Mouse (Mus musculus): ENCODE results near the gene St8sia1. TPM values are rescaled to one million over a fixed set of nuclear protein-coding genes. Genes with fewer than 3 reads are reported as not detected.

Gene St8sia1
- total RNA-seq, 1 experiment from 2014 or later = 0.50 TPM

GRCm38 (mm10) chr6:142844061-142844460 lies 120.2 kb downstream of the St8sia1 start:
- ATAC-seq (replicated peaks; ENCODE audit: low read depth, poor library complexity, severe bottlenecking) = no peak

DNA sequence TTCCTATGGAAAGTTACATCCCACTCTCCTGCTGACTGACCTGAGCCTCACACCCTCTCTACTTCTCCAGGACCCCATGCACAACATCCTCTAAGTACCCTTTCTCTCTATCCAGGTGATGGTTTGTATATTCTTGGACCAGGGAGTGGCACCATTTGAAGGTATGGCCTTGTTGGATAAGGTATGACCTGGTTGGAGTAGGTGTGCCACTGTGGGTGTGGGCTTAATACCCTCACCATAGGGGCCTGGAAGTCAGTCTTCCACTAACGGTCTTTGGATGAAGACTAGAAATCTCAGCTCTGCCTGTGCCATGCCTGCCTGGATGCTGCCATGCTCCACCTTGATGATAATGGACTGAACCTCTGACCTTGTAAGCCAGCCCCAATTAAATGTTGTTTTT lies 125.8 kb downstream of the St8sia1 start:
- no peak for ATAC-seq (replicated peaks; ENCODE audit: low read depth, poor library complexity, severe bottlenecking)

GRCm38 (mm10) chr6:142837326-142837725 lies 126.9 kb downstream of the St8sia1 start:
- ATAC-seq (replicated peaks; ENCODE audit: low read depth, poor library complexity, severe bottlenecking) = no peak

DNA sequence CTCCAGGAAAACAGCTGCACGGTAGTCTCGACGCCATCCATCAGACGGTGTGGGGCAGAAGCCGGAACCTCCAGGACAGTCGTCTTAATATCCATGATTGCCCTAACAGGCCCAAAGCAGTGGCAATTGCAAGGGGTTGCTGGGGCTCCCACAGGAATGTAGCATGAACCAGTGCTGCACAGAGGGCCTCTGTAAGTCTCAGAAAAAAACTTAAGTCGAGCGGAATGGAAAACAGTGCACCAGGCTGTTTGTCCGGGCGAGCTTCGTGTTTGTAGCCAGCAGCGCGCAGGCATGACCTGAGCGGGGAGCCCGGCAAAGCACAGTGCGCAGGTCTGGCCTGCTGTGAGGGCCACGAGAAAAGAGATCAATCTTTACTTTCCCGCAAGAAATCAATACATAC lies 128.5 kb downstream of the St8sia1 start:
- ATAC-seq (replicated peaks; ENCODE audit: low read depth, poor library complexity, severe bottlenecking) = no peak

DNA sequence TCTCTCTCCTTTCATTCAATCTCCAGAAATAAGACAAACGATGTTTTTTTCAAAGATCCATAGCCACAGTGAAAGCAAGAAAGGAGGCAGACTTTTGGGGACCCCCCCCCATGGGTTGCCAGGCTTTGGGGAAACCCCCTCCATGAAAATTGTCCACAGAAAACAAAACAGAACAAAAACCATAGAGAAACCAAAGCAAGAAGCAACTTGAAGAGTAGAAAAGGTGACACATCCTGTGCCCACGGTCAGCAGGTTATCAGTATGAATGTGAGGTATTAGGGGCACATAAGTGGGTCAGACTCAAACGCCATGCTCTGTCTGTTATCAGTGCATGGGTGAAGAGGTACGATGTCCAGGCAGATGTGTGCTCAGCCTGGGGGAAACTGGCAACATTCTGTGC lies 129.3 kb downstream of the St8sia1 start:
- ATAC-seq (replicated peaks; ENCODE audit: low read depth, poor library complexity, severe bottlenecking) = no peak

GRCm38 (mm10) chr6:142831706-142832105 lies 132.5 kb downstream of the St8sia1 start:
- peak; percentile 64 for ATAC-seq (replicated peaks; ENCODE audit: low read depth, poor library complexity, severe bottlenecking)

DNA sequence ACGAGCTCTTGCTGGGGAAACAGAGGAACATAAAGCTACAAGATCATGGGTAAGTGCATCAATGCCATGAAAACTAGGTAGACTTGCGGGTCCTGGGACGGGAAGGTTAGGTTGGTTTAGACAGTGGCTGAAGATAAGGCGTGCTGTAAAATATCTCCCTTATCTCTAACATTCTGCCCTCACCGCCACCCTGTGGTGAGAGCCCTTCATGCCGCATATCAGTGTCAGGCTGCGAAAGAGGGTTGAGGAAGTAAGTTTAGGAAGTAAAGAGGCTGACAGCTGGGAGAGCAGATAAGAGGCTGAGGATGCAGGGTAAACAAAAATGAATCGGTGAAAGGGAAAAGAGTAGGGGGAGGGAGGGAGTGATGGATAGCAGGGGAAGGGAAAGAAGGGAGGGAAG lies 133.0 kb downstream of the St8sia1 start:
- peak; percentile 95 for ATAC-seq (replicated peaks; ENCODE audit: low read depth, poor library complexity, severe bottlenecking)

GRCm38 (mm10) chr6:142830221-142830620 lies 134.0 kb downstream of the St8sia1 start:
- ATAC-seq (replicated peaks; ENCODE audit: low read depth, poor library complexity, severe bottlenecking) = no peak

DNA sequence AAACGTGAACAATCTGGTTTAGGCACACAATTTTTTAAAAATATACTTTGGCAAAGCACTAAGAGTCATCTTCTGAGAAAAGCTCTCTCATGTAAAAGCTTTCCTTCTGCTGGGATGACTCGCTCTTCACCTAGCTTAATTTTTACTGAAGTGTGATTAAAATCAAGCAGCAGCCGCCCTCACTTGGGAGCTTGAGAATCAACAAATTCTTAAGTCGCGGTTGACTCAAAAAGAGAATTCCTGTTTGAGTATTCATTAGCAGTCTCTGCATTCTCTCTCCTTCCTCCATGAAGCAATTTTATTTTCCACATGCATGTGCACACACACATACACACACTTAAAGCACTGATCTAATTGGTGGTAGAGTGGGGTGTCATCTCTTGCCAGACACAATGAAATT lies 138.8 kb downstream of the St8sia1 start:
- no peak for ATAC-seq (replicated peaks; ENCODE audit: low read depth, poor library complexity, severe bottlenecking)

DNA sequence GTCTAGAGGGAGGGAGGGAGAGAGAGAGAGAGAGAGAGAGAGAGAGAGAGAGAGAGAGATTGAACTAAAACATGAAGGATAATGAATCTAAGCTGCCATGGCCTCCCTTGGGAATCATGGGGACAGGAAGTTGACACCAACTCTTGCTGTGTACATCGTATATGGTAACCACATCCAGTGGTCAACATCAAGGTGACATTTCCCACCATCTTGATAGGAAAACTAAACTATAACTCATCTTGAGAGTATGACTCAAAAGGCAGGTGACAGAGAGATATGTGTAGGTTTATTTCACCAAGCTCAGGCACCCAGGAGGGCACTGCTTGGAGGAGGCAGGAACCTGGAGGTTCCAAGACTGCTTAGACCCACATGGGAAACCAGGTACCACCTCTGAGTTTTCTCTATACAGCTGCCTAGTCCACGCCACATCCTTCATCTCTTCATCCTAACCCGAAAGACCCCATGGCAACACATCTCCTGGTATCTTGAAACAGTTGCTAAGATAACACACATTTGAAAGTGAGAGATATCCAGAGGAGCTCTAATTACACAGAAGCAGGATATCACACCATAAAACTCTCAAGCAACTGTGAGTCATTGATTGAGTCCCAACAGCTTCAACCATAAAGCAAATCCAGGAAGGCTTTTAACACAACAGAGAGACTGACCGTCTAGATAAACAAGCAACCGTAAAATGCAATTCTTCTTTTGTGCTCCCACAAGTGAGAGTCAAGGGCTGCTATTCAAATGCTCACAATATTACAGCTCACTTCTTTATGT lies 141.1 kb downstream of the St8sia1 start:
- ATAC-seq (replicated peaks; ENCODE audit: low read depth, poor library complexity, severe bottlenecking) = no peak

DNA sequence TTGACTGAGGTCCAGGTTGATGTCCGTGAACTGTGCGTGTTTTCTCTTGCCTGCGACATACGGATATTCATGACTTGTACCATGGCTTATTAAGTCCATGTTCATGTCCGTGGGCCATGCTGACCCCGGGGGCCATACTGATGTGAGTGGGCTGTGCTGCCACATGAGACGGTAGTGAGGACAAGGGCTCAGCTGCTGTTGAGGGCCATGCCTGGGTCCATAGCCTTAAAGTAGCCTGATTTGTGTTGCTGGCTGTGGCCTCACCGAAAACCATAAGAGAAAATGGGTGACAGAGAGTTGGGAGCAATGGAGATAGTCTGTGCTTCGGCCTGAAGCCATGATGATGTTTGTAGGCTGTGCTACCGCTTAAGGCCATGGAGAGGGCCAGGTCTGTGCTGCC lies 145.9 kb downstream of the St8sia1 start:
- no peak for ATAC-seq (replicated peaks; ENCODE audit: low read depth, poor library complexity, severe bottlenecking)

GRCm38 (mm10) chr6:142815513-142815912 lies 148.7 kb downstream of the St8sia1 start:
- no peak for ATAC-seq (replicated peaks; ENCODE audit: low read depth, poor library complexity, severe bottlenecking)

DNA sequence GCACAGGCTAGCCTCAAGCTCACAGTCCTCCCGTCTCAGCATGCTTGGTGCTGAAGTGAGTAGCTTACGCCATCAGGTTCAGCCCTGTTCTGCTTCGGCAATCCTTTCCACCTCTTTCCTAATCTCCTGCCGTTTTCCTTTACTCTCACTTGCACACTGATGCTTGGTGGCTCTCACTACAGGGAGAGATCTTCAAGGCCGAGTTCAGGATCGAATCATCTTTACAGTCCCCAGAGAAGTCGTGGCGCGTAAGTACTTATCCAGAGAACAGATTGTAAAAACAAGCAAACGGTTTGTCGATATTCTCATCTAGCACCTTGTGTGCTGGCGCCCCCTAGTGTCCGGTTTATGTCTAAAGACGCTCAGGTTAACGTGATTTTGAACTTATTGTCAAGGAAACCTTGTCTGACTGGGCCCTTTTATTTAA lies 149.7 kb downstream of the St8sia1 start:
- ATAC-seq (replicated peaks; ENCODE audit: low read depth, poor library complexity, severe bottlenecking) = peak; percentile 77

DNA sequence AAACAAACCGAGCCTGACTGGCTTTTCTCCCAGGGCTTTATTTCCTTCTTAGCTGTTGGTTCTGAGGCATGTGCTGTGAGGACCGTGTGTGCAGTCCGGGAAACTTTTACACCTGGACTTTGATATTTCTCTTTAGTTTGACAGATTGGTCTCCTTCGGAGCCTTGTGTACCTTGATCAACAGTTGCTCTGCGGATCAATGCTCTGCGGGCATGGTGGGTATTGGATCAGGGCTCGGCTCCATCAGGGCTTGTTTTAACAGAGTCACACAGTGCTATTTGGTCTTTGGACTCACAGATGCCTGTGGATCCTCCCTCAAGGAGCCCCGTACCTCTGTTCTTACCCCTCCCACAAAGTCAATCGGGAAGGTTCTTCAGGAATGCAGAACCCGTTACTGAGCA lies 150.2 kb downstream of the St8sia1 start:
- ATAC-seq (replicated peaks; ENCODE audit: low read depth, poor library complexity, severe bottlenecking) = no peak

GRCm38 (mm10) chr6:142812969-142813368 lies 151.3 kb downstream of the St8sia1 start:
- ATAC-seq (replicated peaks; ENCODE audit: low read depth, poor library complexity, severe bottlenecking) = no peak

GRCm38 (mm10) chr6:142810239-142810638 lies 154.0 kb downstream of the St8sia1 start:
- peak; percentile 58 for ATAC-seq (replicated peaks; ENCODE audit: low read depth, poor library complexity, severe bottlenecking)

DNA sequence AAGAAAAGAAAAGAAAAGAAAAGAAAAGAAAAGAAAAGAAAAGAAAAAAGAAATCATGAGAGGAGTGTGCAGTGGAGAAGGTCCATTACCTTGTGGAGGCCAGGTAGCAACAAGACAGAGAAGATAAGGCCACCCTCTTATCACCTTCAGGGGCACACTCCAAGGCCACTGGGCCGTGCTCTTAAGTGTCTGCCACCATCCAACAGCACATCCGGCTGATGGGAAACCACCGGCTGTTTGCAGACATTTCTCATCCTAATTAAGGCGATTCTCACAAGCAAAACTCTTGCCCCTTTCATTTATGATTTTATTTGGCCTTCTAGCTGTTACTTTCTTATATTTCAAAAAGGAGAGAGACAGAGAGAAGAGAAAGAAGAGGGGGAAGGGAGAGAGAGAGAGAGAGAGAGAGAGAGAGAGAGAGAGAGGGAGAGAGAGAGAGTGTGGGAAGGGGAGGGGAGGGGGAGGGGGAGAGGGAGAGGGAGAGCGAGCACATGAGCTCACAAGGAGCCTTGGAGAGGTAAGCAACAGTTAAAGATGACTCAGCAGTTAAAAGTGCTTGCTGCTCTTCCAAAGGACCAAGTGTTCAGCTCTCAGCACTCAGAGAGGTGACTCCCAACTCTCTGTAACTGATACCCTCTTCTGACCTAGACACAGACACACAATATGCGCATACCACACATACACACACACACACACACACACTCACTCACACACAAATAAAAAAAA lies 154.7 kb downstream of the St8sia1 start:
- ATAC-seq (replicated peaks; ENCODE audit: low read depth, poor library complexity, severe bottlenecking) = no peak

DNA sequence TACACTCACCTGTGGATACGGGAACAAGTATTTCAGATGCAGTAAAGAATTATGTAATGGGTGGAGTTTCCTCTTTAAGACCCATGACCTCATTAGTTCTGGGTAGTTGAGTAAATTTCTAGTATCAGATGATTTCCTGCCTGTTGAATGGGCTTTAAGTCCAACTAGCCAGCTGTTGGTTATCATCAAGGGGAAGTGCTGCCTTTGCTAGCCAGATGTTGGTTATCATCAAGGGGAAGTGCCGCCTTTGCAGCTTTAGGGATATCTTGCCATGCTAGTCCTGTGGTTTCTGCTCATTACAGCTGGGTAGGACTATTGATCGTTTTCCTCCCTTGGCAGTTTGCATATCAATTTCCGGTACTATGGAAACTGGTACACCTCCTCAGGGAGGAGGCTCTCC lies 157.9 kb downstream of the St8sia1 start:
- ATAC-seq (replicated peaks; ENCODE audit: low read depth, poor library complexity, severe bottlenecking) = peak; percentile 87

- ATAC-seq (replicated peaks; ENCODE audit: low read depth, poor library complexity, severe bottlenecking) = no peak
These were observed 159.8 kb downstream of the St8sia1 start, which contains the start of gene Sult6b2 for GRCm38 (mm10) chr6:142804402-142804801. Gene Sult6b2, minus strand, starts transcription at chr6:142804502.

- ATAC-seq (replicated peaks; ENCODE audit: low read depth, poor library complexity, severe bottlenecking) = no peak
These were observed 161.4 kb downstream of the St8sia1 start for GRCm38 (mm10) chr6:142802617-142803525.
